In genomic region chr6:88726252-88727211, GRCm38 (mm10) we compare ENCODE assay signal across 8 mouse cellular contexts. TPM values are rescaled to one million over a fixed set of nuclear protein-coding genes. Genes with fewer than 3 reads are reported as not detected.
A peak's percentile ranks its signal among the peaks of the same experiment; 100 is the strongest.
DNase-seq lines count a peak whose midpoint lies in the region; ATAC-seq lines count a peak whose summit lies in the region.

No protein-coding gene starts in this region.

- no peak for DNase-seq in forebrain, embryonic 11.5 days (ENCODE audit: low spot score)
- DNase-seq in right cerebral cortex, postnatal 10 days (ENCODE audit: low spot score in 2 of 2), result peak; percentile 83 to 90
- no peak for DNase-seq in right cerebral cortex, postnatal 14 days
- no peak for DNase-seq in embryo, embryonic 10.5 days (ENCODE audit: low spot score)
- no peak for DNase-seq in spleen, postnatal 36 days (ENCODE audit: low spot score in 2 of 2)

- H3K27ac ChIP-seq in forebrain, embryonic 13.5 days, result no peak overlapping the region
- no peak overlapping the region for H3K27ac ChIP-seq in forebrain, embryonic 11.5 days (ENCODE audit: low read depth, low read length)
- H3K27ac ChIP-seq in kidney, embryonic 15.5 days, result peak overlapping the region; percentile 90
- H3K27ac ChIP-seq in liver, embryonic 15.5 days (replicated peaks), result peak overlapping the region; percentile 95

- 0 out of 2 replicates have a peak overlapping the region, but pooled peaks have one; percentile 20 for H3K4me2 ChIP-seq in forebrain, embryonic 13.5 days
- no peak overlapping the region for H3K4me2 ChIP-seq in forebrain, embryonic 11.5 days (ENCODE audit: low read depth, low read length, severe bottlenecking)
- H3K4me2 ChIP-seq in kidney, embryonic 15.5 days, result peak overlapping the region; percentile 99
- peak overlapping the region; percentile 95 for H3K4me2 ChIP-seq in liver, embryonic 15.5 days

- ATAC-seq in forebrain, embryonic 13.5 days, result no peak
- no peak for ATAC-seq in forebrain, embryonic 11.5 days (replicated peaks; ENCODE audit: low FRiP score)
- peak; percentile 74 for ATAC-seq in kidney, embryonic 15.5 days (replicated peaks; ENCODE audit: low FRiP score)
- ATAC-seq in liver, embryonic 15.5 days (ENCODE audit: insufficient read depth), result no peak

- no peaks in the 10 kb centered on the region for H3K36me3 ChIP-seq in forebrain, embryonic 13.5 days (ENCODE audit: poor library complexity, severe bottlenecking)
- no peaks in the 10 kb centered on the region for H3K36me3 ChIP-seq in forebrain, embryonic 11.5 days (ENCODE audit: control insufficient read depth, insufficient read depth, low read length)
- no peaks in the 10 kb centered on the region for H3K36me3 ChIP-seq in kidney, embryonic 15.5 days
- H3K36me3 ChIP-seq in liver, embryonic 15.5 days (replicated peaks), result peaks cover 34% of the 10 kb centered on the region

- 52% methylated on average over 9 of the region's 9 CpGs for WGBS in forebrain, embryonic 13.5 days
- 63% methylated on average over 9 of the region's 9 CpGs for WGBS in forebrain, embryonic 11.5 days
- 52% methylated on average over 9 of the region's 9 CpGs for WGBS in kidney, embryonic 15.5 days
- 66% methylated on average over 9 of the region's 9 CpGs for WGBS in liver, embryonic 15.5 days (ENCODE audit: insufficient replicate concordance)

- H3K9me3 ChIP-seq in forebrain, embryonic 13.5 days (replicated peaks), result no peaks in the 10 kb centered on the region
- no peaks in the 10 kb centered on the region for H3K9me3 ChIP-seq in forebrain, embryonic 11.5 days (ENCODE audit: control insufficient read depth, low read length)
- no peaks in the 10 kb centered on the region for H3K9me3 ChIP-seq in kidney, embryonic 15.5 days (replicated peaks)
- no peaks in the 10 kb centered on the region for H3K9me3 ChIP-seq in liver, embryonic 15.5 days (replicated peaks)

- no peak overlapping the region for H3K4me3 ChIP-seq in forebrain, embryonic 13.5 days
- no peak overlapping the region for H3K4me3 ChIP-seq in forebrain, embryonic 11.5 days (ENCODE audit: low read depth, low read length)
- peak overlapping the region; percentile 72 for H3K4me3 ChIP-seq in kidney, embryonic 15.5 days (replicated peaks)
- H3K4me3 ChIP-seq in liver, embryonic 15.5 days (replicated peaks), result peak overlapping the region; percentile 90

- peaks cover 35% of the 10 kb centered on the region for H3K27me3 ChIP-seq in forebrain, embryonic 13.5 days
- H3K27me3 ChIP-seq in forebrain, embryonic 11.5 days (ENCODE audit: control insufficient read depth, insufficient read depth, low read length), result peaks cover 18% of the 10 kb centered on the region
- H3K27me3 ChIP-seq in kidney, embryonic 15.5 days, result peaks cover 14% of the 10 kb centered on the region
- H3K27me3 ChIP-seq in liver, embryonic 15.5 days, result 0 out of 2 replicates have a peak, but pooled peaks cover 7% of the 10 kb centered on the region

- peaks cover 14% of the 10 kb centered on the region for H3K4me1 ChIP-seq in forebrain, embryonic 13.5 days
- H3K4me1 ChIP-seq in forebrain, embryonic 11.5 days (replicated peaks; ENCODE audit: control insufficient read depth, insufficient read depth, low read length), result peaks cover 5% of the 10 kb centered on the region; the same call in 1 of the 2 replicates
- peaks cover 39% of the 10 kb centered on the region for H3K4me1 ChIP-seq in kidney, embryonic 15.5 days
- peaks cover 80% of the 10 kb centered on the region for H3K4me1 ChIP-seq in liver, embryonic 15.5 days (replicated peaks)

- H3K9ac ChIP-seq in forebrain, embryonic 13.5 days, result 0 out of 2 replicates have a peak overlapping the region, but pooled peaks have one; percentile 5
- no peak overlapping the region for H3K9ac ChIP-seq in forebrain, embryonic 11.5 days (ENCODE audit: low read length)
- no peak overlapping the region for H3K9ac ChIP-seq in kidney, embryonic 15.5 days
- H3K9ac ChIP-seq in liver, embryonic 15.5 days, result peak overlapping the region; percentile 90

RNA-seq across cellular contexts. Expression of gene Mgll, which starts 2.3 kb away (rescaled TPM):
- polyA plus RNA-seq in forebrain, embryonic 13.5 days (2015; fragmentation: Nextera tagmentation; extraction: Ambion mirVana), result 9.0 and 11.2 TPM in 2 replicates
- polyA plus RNA-seq in forebrain, embryonic 11.5 days (2014; fragmentation: Nextera tagmentation; extraction: Ambion mirVana), result 4.1 and 4.4 TPM in 2 replicates
- 38.6 and 39.0 TPM in 2 replicates for polyA plus RNA-seq in kidney, embryonic 15.5 days (2015; fragmentation: Nextera tagmentation; extraction: Ambion mirVana)
- polyA plus RNA-seq in liver, embryonic 15.5 days (2015; fragmentation: Nextera tagmentation; extraction: Ambion mirVana), result 69.7 and 71.6 TPM in 2 replicates

Comparison
In these comparisons a context has a peak if more than half of its experiments do, and no peak if none do; other contexts are left out.
1. H3K9ac ChIP-seq: peak in forebrain, embryonic 13.5 days (single experiment) and liver, embryonic 15.5 days (single experiment); none in forebrain, embryonic 11.5 days (single experiment) and kidney, embryonic 15.5 days (single experiment).
2. DNase-seq: peak in right cerebral cortex, postnatal 10 days (2 of 2); none in forebrain, embryonic 11.5 days (single experiment), right cerebral cortex, postnatal 14 days (single experiment), embryo, embryonic 10.5 days (single experiment) and spleen, postnatal 36 days (0 of 2).
3. H3K27ac ChIP-seq: peak in kidney, embryonic 15.5 days (single experiment) and liver, embryonic 15.5 days (single experiment); none in forebrain, embryonic 13.5 days (single experiment) and forebrain, embryonic 11.5 days (single experiment).
4. H3K4me3 ChIP-seq: peak in kidney, embryonic 15.5 days (single experiment) and liver, embryonic 15.5 days (single experiment); none in forebrain, embryonic 13.5 days (single experiment) and forebrain, embryonic 11.5 days (single experiment).